Mouse (Mus musculus) hindbrain, embryonic 12.5 days (tissue): ENCODE data around the gene Lrrc8a. TPM values are rescaled to one million over a fixed set of nuclear protein-coding genes. Genes with fewer than 3 reads are reported as not detected.

Experiments used
- ATAC-seq: fragments of 200-750 bp; cut with Nextera tagmentation; 2 replicates; pipeline ENCODE4 v1.8.0; 2017; ENCODE audit warnings: moderate TSS enrichment; ENCODE audit not compliant: low FRiP score
- H3K27ac ChIP-seq: fragments of 300-500 bp; sonication (generic); 2 replicates; pipeline ENCODE4 v1.5.1; 2016; ENCODE audit warnings: mild to moderate bottlenecking
- H3K27me3 ChIP-seq: fragments of 300-500 bp; sonication (generic); 2 replicates; pipeline ENCODE4 v1.6.1; 2016; ENCODE audit warnings: mild to moderate bottlenecking
- H3K36me3 ChIP-seq: fragments of 300-500 bp; sonication (generic); 2 replicates; pipeline ENCODE4 v1.6.1; 2016; ENCODE audit warnings: mild to moderate bottlenecking
- H3K4me1 ChIP-seq: fragments of 300-500 bp; sonication (generic); 2 replicates; pipeline ENCODE4 v1.6.1; 2016
- H3K4me2 ChIP-seq: fragments of 300-500 bp; sonication (generic); replicated peaks from 2 replicates; pipeline ENCODE4 v1.6.1; 2016; ENCODE audit warnings: mild to moderate bottlenecking
- H3K4me3 ChIP-seq: fragments of 300-500 bp; sonication (generic); 2 replicates; pipeline ENCODE4 v1.5.1; 2016; ENCODE audit warnings: mild to moderate bottlenecking
- H3K9ac ChIP-seq: fragments of 300-500 bp; sonication (generic); 2 replicates; pipeline ENCODE4 v1.6.1; 2016; ENCODE audit warnings: mild to moderate bottlenecking, moderate library complexity
- H3K9me3 ChIP-seq: fragments of 300-500 bp; sonication (generic); replicated peaks from 2 replicates; pipeline ENCODE4 v1.6.1; 2016; ENCODE audit warnings: mild to moderate bottlenecking
- WGBS: fragments of 180-500 bp; shearing (Covaris S2); methylation state at CpG from one replicate; pipeline ENCODE4 v1.1.7; 2016; 5-methylcytosine and 5-hydroxymethylcytosine counted together
- polyA plus RNA-seq: library from polyadenylated mRNA; unstranded; fragments of >200 nt; fragmentation: Nextera tagmentation; extraction: Ambion mirVana; gene quantifications from 2 replicates; pipeline ENCODE4 v1.2.1, GENCODE M21; 2016

Gene Lrrc8a
- polyA plus RNA-seq, 1 experiment from 2014 or later: 39.3 TPM

- H3K9me3 ChIP-seq: no peaks in the 10 kb centered on the region
- H3K36me3 ChIP-seq: peaks cover 83% of the 10 kb centered on the region
- WGBS: 96% methylated on average over 30 of the region's 30 CpGs
- H3K4me2 ChIP-seq: no peak overlapping the region
- H3K4me1 ChIP-seq: peaks cover 2% of the 10 kb centered on the region; the same call in 1 of the 2 replicates
- H3K27me3 ChIP-seq: no peaks in the 10 kb centered on the region
- H3K9ac ChIP-seq: no peak overlapping the region
- no peak overlapping the region for H3K27ac ChIP-seq
- no peak overlapping the region for H3K4me3 ChIP-seq
- no peak for ATAC-seq
Measured at GRCm38 (mm10) chr2:30256616-30257350, 19.3 kb downstream of the Lrrc8a start.

GRCm38 (mm10) chr2:30257699-30258460 lies 20.4 kb downstream of the Lrrc8a start:
- Histone ChIP-seq H3K9me3 (no peaks in the 10 kb centered on the region), H3K27me3 (no peaks in the 10 kb centered on the region), H3K4me2 (no peak overlapping the region), H3K27ac (no peak overlapping the region), H3K36me3 (peaks cover 87% of the 10 kb centered on the region), H3K4me3 (no peak overlapping the region), H3K9ac (no peak overlapping the region), H3K4me1 (no peaks in the 10 kb centered on the region)
- no peak for ATAC-seq
- WGBS: 91% methylated on average over 7 of the region's 7 CpGs

DNA sequence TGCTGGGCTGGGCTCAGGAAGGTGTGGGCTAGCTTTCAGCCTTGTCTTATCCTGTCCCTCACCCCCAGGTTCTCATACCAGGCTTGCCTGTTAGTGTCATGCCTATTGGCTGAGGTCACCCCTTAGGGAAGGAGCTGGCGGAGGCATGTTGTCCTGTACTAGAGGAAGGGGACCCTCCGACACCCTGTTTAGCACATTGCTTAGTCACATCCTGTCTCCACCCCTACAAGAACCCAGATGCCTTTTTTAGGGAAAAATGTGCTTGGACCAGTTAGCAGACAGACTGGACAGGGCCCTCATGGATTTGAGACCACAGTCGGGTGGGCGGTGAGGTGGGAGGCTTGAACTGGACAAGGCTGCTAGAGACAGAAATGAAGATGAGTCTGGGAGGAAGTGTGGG lies 21.1 kb downstream of the Lrrc8a start:
- ATAC-seq: no peak
- no peak overlapping the region for H3K27ac ChIP-seq
- WGBS: 89% methylated on average over 4 of the region's 4 CpGs
- no peak overlapping the region for H3K4me3 ChIP-seq
- H3K27me3 ChIP-seq: no peaks in the 10 kb centered on the region
- H3K9ac ChIP-seq: no peak overlapping the region
- peaks cover 87% of the 10 kb centered on the region for H3K36me3 ChIP-seq
- H3K4me2 ChIP-seq: no peak overlapping the region
- 0 out of 2 replicates have a peak, but pooled peaks cover 4% of the 10 kb centered on the region for H3K4me1 ChIP-seq
- no peaks in the 10 kb centered on the region for H3K9me3 ChIP-seq

GRCm38 (mm10) chr2:30259131-30260064 lies 21.9 kb downstream of the Lrrc8a start:
- no peak overlapping the region for H3K4me3 ChIP-seq
- WGBS: 89% methylated on average over 15 of the region's 15 CpGs
- no peak overlapping the region for H3K4me2 ChIP-seq
- no peak overlapping the region for H3K9ac ChIP-seq
- H3K27me3 ChIP-seq: no peaks in the 10 kb centered on the region
- no peak overlapping the region for H3K27ac ChIP-seq
- H3K36me3 ChIP-seq: peaks cover 90% of the 10 kb centered on the region
- ATAC-seq: no peak
- 0 out of 2 replicates have a peak, but pooled peaks cover 4% of the 10 kb centered on the region for H3K4me1 ChIP-seq
- no peaks in the 10 kb centered on the region for H3K9me3 ChIP-seq

- H3K36me3 ChIP-seq: peaks cover 79% of the 10 kb centered on the region
- WGBS: 89% methylated on average over 4 of the region's 4 CpGs
Measured at GRCm38 (mm10) chr2:30261064-30261736, 23.7 kb downstream of the Lrrc8a start.

DNA sequence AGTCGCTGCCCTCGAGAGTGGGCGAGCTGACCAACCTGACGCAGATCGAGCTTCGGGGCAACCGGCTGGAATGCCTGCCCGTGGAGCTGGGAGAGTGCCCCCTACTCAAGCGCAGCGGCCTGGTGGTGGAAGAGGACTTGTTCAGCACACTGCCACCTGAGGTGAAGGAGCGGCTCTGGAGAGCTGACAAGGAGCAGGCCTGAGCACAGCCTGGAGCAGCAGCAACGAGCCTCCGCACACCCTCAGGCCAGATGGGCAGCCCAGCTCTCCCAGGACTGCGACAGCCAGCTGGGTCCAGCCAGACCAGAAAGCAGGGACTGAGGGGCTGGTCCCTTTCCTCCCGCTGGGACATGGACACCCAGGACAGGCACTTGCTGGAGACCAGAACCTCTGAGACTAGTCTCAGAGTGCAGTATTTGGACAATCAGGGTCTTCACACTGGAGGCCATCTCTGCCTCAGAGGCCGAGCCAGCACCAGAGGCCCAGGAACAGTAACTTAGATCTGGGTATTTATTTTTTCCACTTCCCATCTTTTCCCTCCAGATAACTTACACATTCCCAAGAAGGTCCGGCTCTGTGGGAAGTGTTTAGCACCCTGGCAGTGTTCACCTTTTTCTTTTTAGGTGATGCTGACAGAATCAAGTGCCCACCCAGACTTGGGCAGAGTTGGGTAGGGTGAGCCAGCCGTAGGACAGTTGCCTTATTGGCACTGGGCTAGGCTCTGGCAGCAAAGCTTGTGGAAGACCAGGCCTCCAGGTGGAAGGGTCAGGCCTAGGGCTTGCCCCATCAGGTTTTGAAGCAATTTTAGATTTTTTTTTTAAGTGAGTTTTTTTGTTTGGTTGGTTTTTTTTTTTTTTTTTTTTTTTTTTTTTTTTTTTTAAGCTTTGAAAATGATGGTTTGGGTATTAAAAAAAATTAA lies 24.7 kb downstream of the Lrrc8a start:
- Histone ChIP-seq H3K27me3 (no peaks in the 10 kb centered on the region), H3K9ac (no peak overlapping the region; the same call in 1 of the 2 replicates), H3K36me3 (peaks cover 69% of the 10 kb centered on the region), H3K9me3 (no peaks in the 10 kb centered on the region), H3K27ac (peak overlapping the region; percentile 40; the same call in 1 of the 2 replicates), H3K4me1 (peaks cover 25% of the 10 kb centered on the region), H3K4me2 (no peak overlapping the region), H3K4me3 (no peak overlapping the region)
- 90% methylated on average over 18 of the region's 18 CpGs for WGBS
- ATAC-seq: no peak

More at GRCm38 (mm10) chr2:30261064-30261736, 23.7 kb downstream of the Lrrc8a start:
- ATAC-seq: no peak
- Histone ChIP-seq H3K4me2 (no peak overlapping the region), H3K4me3 (no peak overlapping the region), H3K27me3 (no peaks in the 10 kb centered on the region), H3K27ac (no peak overlapping the region), H3K9me3 (no peaks in the 10 kb centered on the region), H3K9ac (no peak overlapping the region), H3K4me1 (peaks cover 16% of the 10 kb centered on the region)

DNA sequence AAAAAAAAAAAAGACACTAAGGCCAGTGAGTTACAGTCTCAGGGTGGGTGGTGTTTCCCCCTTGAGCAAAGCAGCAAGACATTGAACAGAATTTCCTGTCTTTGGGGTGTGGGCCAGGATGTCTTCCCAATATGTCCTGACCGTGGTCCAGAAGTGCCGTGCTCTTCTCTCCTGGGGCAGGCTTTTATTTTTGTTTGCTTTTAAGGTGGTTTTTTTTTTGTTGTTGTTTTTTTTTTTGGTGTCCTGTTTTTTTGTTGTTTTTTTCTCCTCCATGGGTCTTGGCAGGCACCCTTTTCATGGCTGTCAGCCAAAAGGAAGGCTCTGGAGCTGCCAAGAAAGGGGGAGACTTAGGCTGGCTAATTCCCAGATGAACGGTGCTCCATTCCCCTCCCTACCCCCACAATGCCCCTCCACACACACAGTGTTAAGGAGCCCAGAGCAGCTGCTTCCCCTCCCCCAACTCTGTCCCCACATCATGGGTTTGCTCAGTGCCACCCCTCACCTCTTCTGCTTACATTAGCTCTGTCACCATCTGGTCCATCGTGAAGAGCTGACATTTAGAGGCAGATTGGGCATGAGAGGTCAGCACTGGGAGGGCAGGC lies 25.4 kb downstream of the Lrrc8a start:
- WGBS: 64% methylated on average over 4 of the region's 4 CpGs
- peaks cover 25% of the 10 kb centered on the region for H3K4me1 ChIP-seq
- H3K9ac ChIP-seq: no peak overlapping the region
- H3K4me3 ChIP-seq: no peak overlapping the region
- 0 out of 2 replicates have a peak overlapping the region, but pooled peaks have one; percentile 30 for H3K27ac ChIP-seq
- H3K36me3 ChIP-seq: peaks cover 62% of the 10 kb centered on the region
- no peaks in the 10 kb centered on the region; the same call in 1 of the 2 replicates for H3K27me3 ChIP-seq
- no peaks in the 10 kb centered on the region for H3K9me3 ChIP-seq
- H3K4me2 ChIP-seq: no peak overlapping the region
- peak; percentile 49; the same call in 1 of the 2 replicates for ATAC-seq

- Histone ChIP-seq H3K4me2 (no peak overlapping the region), H3K27ac (no peak overlapping the region), H3K27me3 (no peaks in the 10 kb centered on the region; the same call in 1 of the 2 replicates), H3K9ac (no peak overlapping the region), H3K4me1 (peaks cover 25% of the 10 kb centered on the region), H3K4me3 (no peak overlapping the region), H3K9me3 (no peaks in the 10 kb centered on the region), H3K36me3 (peaks cover 53% of the 10 kb centered on the region)
- no peak for ATAC-seq
- 90% methylated on average over 6 of the region's 6 CpGs for WGBS
Measured at GRCm38 (mm10) chr2:30263811-30264210, 26.3 kb downstream of the Lrrc8a start.

GRCm38 (mm10) chr2:30264671-30265519 lies 27.4 kb downstream of the Lrrc8a start:
- H3K36me3 ChIP-seq: peaks cover 42% of the 10 kb centered on the region
- H3K4me3 ChIP-seq: no peak overlapping the region
- H3K9ac ChIP-seq: no peak overlapping the region
- no peaks in the 10 kb centered on the region; the same call in 1 of the 2 replicates for H3K27me3 ChIP-seq
- ATAC-seq: no peak
- no peak overlapping the region for H3K4me2 ChIP-seq
- no peaks in the 10 kb centered on the region for H3K9me3 ChIP-seq
- WGBS: 84% methylated on average over 7 of the region's 7 CpGs
- H3K4me1 ChIP-seq: peaks cover 27% of the 10 kb centered on the region
- H3K27ac ChIP-seq: peak overlapping the region; percentile 66
